Mouse (Mus musculus) neural tube, embryonic 15.5 days (tissue): ENCODE measurements around the gene Ston1. TPM values are rescaled to one million over a fixed set of nuclear protein-coding genes. Genes with fewer than 3 reads are reported as not detected.

Experiments used
- ATAC-seq: fragments of 200-750 bp; cut with Nextera tagmentation; 2 replicates; pipeline ENCODE4 v1.8.0; 2017; ENCODE audit warnings: mild to moderate bottlenecking, moderate TSS enrichment, moderate library complexity; ENCODE audit not compliant: low FRiP score
- H3K27ac ChIP-seq: fragments of 300-500 bp; sonication (generic); replicated peaks from 2 replicates; pipeline ENCODE4 v1.5.1; 2015; ENCODE audit warnings: mild to moderate bottlenecking, inconsistent platforms
- H3K27me3 ChIP-seq: fragments of 300-500 bp; sonication (generic); replicated peaks from 2 replicates; pipeline ENCODE4 v1.6.1; 2015; ENCODE audit warnings: inconsistent platforms
- H3K36me3 ChIP-seq: fragments of 300-500 bp; sonication (generic); 2 replicates; pipeline ENCODE4 v1.6.1; 2015; ENCODE audit warnings: inconsistent platforms
- H3K4me1 ChIP-seq: fragments of 300-500 bp; sonication (generic); 2 replicates; pipeline ENCODE4 v1.6.1; 2015; ENCODE audit warnings: inconsistent platforms
- H3K4me2 ChIP-seq: fragments of 300-500 bp; sonication (generic); 2 replicates; pipeline ENCODE4 v1.6.1; 2015; ENCODE audit warnings: inconsistent platforms, mild to moderate bottlenecking, moderate library complexity
- H3K4me3 ChIP-seq: fragments of 300-500 bp; sonication (generic); replicated peaks from 2 replicates; pipeline ENCODE4 v1.5.1; 2015; ENCODE audit warnings: mild to moderate bottlenecking, inconsistent platforms
- H3K9ac ChIP-seq: fragments of 300-500 bp; sonication (generic); replicated peaks from 2 replicates; pipeline ENCODE4 v1.6.1; 2015; ENCODE audit warnings: mild to moderate bottlenecking, inconsistent platforms
- H3K9me3 ChIP-seq: fragments of 300-500 bp; sonication (generic); replicated peaks from 2 replicates; pipeline ENCODE4 v1.6.1; 2016; ENCODE audit warnings: inconsistent platforms
- WGBS: fragments of 180-500 bp; shearing (Covaris S2); methylation state at CpG from one replicate; pipeline ENCODE4 v1.1.7; 2015; ENCODE audit warnings: mixed read lengths; 5-methylcytosine and 5-hydroxymethylcytosine counted together
- polyA plus RNA-seq: library from polyadenylated mRNA; unstranded; fragments of >200 nt; fragmentation: Nextera tagmentation; extraction: Ambion mirVana; gene quantifications from 2 replicates; pipeline ENCODE4 v1.2.1, GENCODE M21; 2015

Ston1 gene
- polyA plus RNA-seq, 1 experiment from 2014 or later: 1.0 TPM

DNA sequence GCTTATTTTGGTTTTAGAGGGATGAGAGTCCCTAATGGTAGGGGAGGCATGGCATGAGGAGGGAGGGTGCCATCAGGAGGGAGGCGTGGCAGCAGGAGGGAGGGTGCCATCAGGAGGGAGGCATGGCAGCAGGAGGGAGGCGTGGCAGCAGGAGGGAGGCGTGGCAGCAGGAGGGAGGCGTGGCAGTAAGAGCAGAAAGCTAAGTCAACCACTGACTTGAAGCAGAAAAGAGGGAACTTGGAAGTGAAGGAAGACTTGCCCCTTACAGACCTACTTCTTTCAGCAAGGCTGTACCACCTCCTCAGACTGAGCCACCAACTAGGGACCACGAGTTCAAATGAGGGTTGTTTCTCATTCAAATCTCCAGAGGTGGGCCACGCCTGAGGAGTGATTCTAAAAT is 15.7 kb downstream of the Ston1 start:
- WGBS: 56% methylated on average over 6 of the region's 6 CpGs
- H3K4me1 ChIP-seq: no peaks in the 10 kb centered on the region

DNA sequence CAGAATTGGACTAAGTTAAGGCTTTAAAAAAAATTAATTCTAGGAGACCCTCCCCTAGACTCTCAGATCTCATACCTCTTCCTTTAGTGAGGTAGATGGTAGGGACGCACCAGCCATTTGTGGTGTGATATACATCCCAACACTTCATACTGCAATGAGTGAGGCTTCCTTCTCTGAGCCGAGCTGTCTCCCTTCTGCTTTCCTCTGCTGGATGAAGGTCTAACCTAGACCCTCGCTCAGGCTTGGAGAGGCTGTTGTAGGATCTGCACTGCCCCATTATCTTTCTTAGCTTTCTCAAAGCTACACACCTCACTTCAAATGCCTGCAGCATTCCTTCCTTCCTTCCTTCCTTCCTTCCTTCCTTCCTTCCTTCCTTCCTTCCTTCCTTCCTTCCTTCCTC is 16.2 kb downstream of the Ston1 start:
- WGBS: 93% methylated on average over 3 of the region's 3 CpGs
- H3K27ac ChIP-seq: no peak overlapping the region
- H3K27me3 ChIP-seq: no peaks in the 10 kb centered on the region
- H3K4me3 ChIP-seq: no peak overlapping the region
- H3K36me3 ChIP-seq: no peaks in the 10 kb centered on the region
- H3K9me3 ChIP-seq: no peaks in the 10 kb centered on the region
- H3K4me1 ChIP-seq: no peaks in the 10 kb centered on the region
- no peak overlapping the region for H3K4me2 ChIP-seq
- ATAC-seq: no peak
- no peak overlapping the region for H3K9ac ChIP-seq

More for the DNA sequence above, 15.7 kb downstream of the Ston1 start:
- no peak for ATAC-seq
- H3K27ac ChIP-seq: no peak overlapping the region
- H3K4me3 ChIP-seq: no peak overlapping the region
- no peak overlapping the region for H3K9ac ChIP-seq
- no peaks in the 10 kb centered on the region for H3K27me3 ChIP-seq
- no peak overlapping the region for H3K4me2 ChIP-seq
- H3K36me3 ChIP-seq: no peaks in the 10 kb centered on the region
- no peaks in the 10 kb centered on the region for H3K9me3 ChIP-seq

DNA sequence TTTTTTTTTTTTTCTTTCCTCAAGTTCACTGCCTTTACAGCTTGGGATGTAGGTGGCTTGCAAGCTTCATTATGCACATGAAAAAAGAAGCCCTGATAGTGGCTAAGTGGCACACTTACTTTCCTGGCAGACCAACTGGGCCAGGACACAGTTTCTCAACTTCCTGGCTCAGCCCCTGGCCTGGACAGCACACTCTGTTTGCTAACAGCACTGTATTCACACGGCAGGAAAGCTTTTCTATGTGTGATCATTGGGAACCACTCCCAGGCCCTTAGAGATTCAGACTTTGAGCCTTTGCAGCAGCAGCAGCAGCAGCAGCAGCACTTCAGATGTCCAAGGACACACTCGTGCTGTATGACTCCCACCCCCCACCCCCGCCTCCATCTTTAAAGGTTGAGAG is 16.8 kb downstream of the Ston1 start:
- H3K27ac ChIP-seq: no peak overlapping the region
- 55% methylated on average over 3 of the region's 3 CpGs for WGBS
- ATAC-seq: no peak; the same call in 1 of the 2 replicates

DNA sequence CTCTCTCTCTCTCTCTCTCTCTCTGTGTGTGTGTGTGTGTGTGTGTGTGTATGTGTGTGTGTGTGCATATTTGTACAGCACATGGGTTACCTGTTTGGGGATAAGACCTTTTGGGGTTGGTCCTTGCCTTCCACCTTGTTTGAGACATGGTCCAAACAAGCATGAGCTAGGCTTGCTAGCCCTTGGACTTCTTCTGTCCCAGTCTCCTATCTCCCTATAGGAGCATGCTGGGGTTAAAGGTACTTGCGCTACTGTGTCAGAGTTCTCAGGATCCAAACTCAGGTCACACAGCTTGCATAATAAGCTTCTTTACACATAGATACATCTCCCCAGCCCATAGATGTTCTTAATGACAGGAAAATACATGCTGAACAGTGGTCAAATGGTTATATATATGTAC is 17.2 kb downstream of the Ston1 start:
- no peak overlapping the region for H3K27ac ChIP-seq
- H3K9me3 ChIP-seq: no peaks in the 10 kb centered on the region
- ATAC-seq: no peak
- 100% methylated on average over 1 of the region's 1 CpGs for WGBS
- no peaks in the 10 kb centered on the region for H3K4me1 ChIP-seq
- H3K36me3 ChIP-seq: no peaks in the 10 kb centered on the region
- no peaks in the 10 kb centered on the region for H3K27me3 ChIP-seq
- no peak overlapping the region for H3K9ac ChIP-seq
- H3K4me2 ChIP-seq: no peak overlapping the region
- H3K4me3 ChIP-seq: no peak overlapping the region

More for the DNA sequence above, 16.8 kb downstream of the Ston1 start:
- no peaks in the 10 kb centered on the region for H3K36me3 ChIP-seq
- H3K9ac ChIP-seq: no peak overlapping the region
- no peaks in the 10 kb centered on the region for H3K27me3 ChIP-seq
- no peaks in the 10 kb centered on the region for H3K4me1 ChIP-seq
- no peak overlapping the region for H3K4me2 ChIP-seq
- H3K9me3 ChIP-seq: no peaks in the 10 kb centered on the region
- H3K4me3 ChIP-seq: no peak overlapping the region

DNA sequence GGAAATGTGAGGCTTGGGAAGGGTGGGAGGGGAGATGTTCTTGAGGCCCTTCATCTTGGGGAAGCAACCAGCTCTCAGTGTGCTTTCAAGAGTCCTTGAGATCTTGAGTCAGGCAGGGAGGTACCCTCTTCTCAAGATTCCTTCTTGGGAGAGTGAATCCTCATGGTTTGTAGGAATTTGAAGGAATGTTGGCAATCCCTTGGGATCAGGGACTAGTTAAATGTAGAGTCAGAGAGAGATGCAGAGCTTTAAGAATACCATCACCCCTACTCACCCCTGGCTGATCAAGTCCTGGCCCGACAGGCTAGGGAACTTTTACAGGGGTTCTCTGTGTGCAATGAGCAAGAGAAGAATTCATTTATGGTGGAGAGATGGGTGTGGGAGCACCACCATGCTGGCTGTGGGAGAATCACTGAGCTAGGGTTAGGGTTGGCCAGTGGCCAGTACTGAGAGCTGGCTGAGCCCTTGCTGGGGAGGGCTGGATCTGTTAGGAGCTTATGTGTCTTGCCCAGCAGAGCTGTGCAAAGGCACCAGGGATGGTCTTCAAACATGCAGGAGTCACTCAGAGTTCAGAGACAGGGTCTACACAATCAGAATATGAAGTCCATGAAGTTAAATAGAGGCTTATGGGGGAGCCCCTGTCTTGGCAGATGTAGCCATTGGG is 18.1 kb downstream of the Ston1 start:
- Histone ChIP-seq H3K9ac (no peak overlapping the region), H3K9me3 (no peaks in the 10 kb centered on the region), H3K4me3 (no peak overlapping the region), H3K27ac (no peak overlapping the region), H3K4me1 (no peaks in the 10 kb centered on the region), H3K36me3 (no peaks in the 10 kb centered on the region), H3K4me2 (no peak overlapping the region), H3K27me3 (no peaks in the 10 kb centered on the region)
- ATAC-seq: no peak
- WGBS: 81% methylated on average over 1 of the region's 1 CpGs

DNA sequence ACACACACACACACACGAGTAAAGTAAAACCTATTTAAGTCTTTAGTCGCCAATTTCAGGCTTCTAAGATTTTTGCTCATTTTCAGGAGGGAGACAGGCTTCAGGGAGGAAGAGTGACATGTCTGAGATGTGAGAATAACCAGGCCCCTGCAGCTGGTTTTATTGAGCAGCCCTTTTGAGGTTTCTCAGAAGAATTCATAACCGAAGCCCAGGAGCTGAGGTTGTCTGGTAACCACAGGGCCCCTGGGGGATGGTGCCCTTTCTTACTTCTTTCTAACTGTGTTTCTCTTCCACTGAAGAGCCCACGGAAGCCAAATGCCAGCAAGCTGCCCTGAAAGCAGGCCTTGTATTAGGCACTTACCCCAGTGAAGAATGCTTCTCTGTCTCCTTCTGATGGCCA is 23.5 kb downstream of the Ston1 start:
- H3K4me2 ChIP-seq: no peak overlapping the region
- no peak for ATAC-seq
- H3K4me1 ChIP-seq: peaks cover under 1% of the 10 kb centered on the region; the same call in 1 of the 2 replicates
- WGBS: 78% methylated on average over 4 of the region's 4 CpGs
- no peaks in the 10 kb centered on the region for H3K36me3 ChIP-seq
- no peaks in the 10 kb centered on the region for H3K9me3 ChIP-seq
- no peaks in the 10 kb centered on the region for H3K27me3 ChIP-seq
- H3K27ac ChIP-seq: no peak overlapping the region
- no peak overlapping the region for H3K9ac ChIP-seq
- no peak overlapping the region for H3K4me3 ChIP-seq

DNA sequence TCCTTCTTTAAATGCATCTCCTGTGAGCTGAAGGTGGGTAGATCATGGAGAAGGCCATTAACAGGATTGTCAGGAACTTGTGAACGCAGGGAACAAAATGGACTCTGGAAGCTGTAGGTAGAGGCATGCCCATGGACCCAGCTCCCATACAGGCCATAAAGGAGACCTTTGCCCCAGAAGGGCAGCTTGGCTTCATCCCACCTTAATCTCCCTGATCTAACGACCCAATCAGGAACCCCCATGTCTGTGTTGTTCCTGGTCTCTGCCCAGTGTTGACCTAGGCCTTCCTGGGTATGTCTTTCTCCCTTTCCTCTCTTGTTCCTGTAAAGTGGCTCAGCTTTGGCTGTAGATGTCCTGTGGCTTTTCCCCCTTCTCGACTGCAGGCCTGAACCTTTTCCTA is 23.9 kb downstream of the Ston1 start:
- 93% methylated on average over 3 of the region's 3 CpGs for WGBS
- Histone ChIP-seq H3K9me3 (no peaks in the 10 kb centered on the region), H3K4me2 (no peak overlapping the region), H3K27ac (no peak overlapping the region), H3K36me3 (no peaks in the 10 kb centered on the region), H3K27me3 (no peaks in the 10 kb centered on the region), H3K4me1 (peaks cover 5% of the 10 kb centered on the region; the same call in 1 of the 2 replicates), H3K4me3 (no peak overlapping the region), H3K9ac (no peak overlapping the region)
- ATAC-seq: no peak

DNA sequence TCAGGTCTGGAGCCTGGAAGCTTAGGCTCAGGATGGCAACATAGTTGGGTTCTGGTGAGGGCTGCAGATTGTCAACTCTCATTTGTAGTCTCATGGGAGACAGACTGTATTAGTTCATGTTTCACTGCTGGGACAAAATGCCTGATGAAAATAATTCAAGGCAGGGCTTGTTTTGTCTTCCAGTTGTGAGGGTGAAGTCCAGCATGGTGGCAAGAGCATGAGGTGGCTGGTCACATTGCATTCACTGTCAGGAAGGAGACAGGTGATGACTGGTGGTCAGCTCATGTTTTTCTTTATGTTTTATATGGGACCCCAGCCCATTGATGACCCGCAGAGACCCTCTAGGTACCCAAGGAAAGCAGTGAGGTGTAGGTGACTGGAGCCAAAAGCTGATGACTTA is 25.2 kb downstream of the Ston1 start:
- ATAC-seq: no peak
- Histone ChIP-seq H3K27ac (no peak overlapping the region), H3K9me3 (no peaks in the 10 kb centered on the region), H3K36me3 (no peaks in the 10 kb centered on the region), H3K4me2 (no peak overlapping the region), H3K9ac (no peak overlapping the region), H3K4me1 (peaks cover 12% of the 10 kb centered on the region), H3K27me3 (no peaks in the 10 kb centered on the region), H3K4me3 (no peak overlapping the region)
- 89% methylated on average over 1 of the region's 1 CpGs for WGBS

DNA sequence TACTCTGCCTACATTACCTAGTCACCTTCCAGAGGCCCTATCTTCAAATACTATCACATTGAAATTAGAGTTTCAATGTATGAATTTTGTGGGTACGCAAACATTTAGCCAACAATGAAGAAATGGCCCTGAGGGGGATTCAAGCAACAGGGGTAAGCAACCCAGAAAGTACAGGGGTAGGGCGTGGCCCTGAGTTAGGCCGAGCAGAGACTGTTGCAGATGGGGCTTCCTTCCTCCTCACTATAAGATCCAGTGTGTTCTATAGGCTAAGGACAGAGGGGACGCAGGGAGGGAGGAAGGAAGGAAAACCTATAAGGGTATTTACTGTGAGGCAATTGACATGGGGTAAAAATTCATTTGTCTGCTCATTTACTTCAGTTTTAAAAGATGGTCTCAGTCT is 26.9 kb downstream of the Ston1 start:
- peaks cover 24% of the 10 kb centered on the region for H3K4me1 ChIP-seq
- H3K27me3 ChIP-seq: no peaks in the 10 kb centered on the region
- no peak overlapping the region for H3K4me2 ChIP-seq
- no peak overlapping the region for H3K9ac ChIP-seq
- no peak for ATAC-seq
- H3K9me3 ChIP-seq: no peaks in the 10 kb centered on the region
- no peak overlapping the region for H3K27ac ChIP-seq
- WGBS: 92% methylated on average over 4 of the region's 4 CpGs
- no peak overlapping the region for H3K4me3 ChIP-seq
- H3K36me3 ChIP-seq: no peaks in the 10 kb centered on the region

DNA sequence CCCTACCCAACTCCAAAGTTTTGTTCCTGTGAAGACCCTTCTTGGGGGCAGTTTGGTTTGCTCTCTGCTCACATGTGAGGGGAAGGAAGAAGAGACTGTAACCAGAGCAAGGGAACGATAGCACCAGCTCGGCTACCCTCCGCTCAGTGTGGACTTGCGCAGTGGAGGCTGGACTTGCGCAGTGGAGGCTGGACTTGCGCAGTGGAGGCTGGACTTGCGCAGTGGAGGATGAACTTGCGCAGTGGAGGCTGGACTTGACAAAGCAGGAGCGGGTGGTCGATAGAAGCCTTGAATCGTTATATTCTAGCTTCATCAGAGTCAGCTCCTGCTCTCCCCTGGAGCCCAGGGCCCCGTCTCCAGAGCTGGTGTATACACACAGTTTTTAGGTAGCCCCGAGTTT is 27.9 kb downstream of the Ston1 start:
- no peak for ATAC-seq
- H3K4me1 ChIP-seq: peaks cover 33% of the 10 kb centered on the region
- H3K36me3 ChIP-seq: no peaks in the 10 kb centered on the region
- WGBS: 92% methylated on average over 13 of the region's 13 CpGs
- no peak overlapping the region for H3K4me2 ChIP-seq
- H3K27me3 ChIP-seq: no peaks in the 10 kb centered on the region
- no peak overlapping the region for H3K4me3 ChIP-seq
- no peak overlapping the region for H3K9ac ChIP-seq
- no peak overlapping the region for H3K27ac ChIP-seq
- no peaks in the 10 kb centered on the region for H3K9me3 ChIP-seq

DNA sequence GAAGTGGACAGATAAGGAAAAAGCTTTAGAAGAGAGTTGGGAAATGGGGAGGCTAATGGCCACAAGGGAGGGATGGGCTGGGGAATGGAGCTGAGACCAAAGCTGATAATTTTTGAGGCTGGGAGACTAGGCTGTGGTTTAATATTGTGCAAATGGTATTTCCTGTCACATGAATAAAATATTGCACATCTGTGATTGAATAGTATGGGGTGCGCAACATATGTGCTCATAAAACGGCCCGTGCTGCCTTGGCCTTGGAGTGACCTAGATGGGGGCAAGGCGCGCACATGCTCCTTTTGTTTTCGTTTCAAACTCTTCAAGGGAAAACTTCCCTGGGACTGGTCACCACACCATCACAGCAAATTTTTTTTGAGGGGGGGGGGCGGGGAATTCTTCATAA is 28.4 kb downstream of the Ston1 start:
- Histone ChIP-seq H3K4me3 (no peak overlapping the region), H3K4me2 (no peak overlapping the region), H3K27me3 (no peaks in the 10 kb centered on the region), H3K36me3 (no peaks in the 10 kb centered on the region), H3K4me1 (peaks cover 39% of the 10 kb centered on the region), H3K9ac (no peak overlapping the region), H3K9me3 (no peaks in the 10 kb centered on the region), H3K27ac (no peak overlapping the region)
- no peak for ATAC-seq
- WGBS: 61% methylated on average over 7 of the region's 7 CpGs

DNA sequence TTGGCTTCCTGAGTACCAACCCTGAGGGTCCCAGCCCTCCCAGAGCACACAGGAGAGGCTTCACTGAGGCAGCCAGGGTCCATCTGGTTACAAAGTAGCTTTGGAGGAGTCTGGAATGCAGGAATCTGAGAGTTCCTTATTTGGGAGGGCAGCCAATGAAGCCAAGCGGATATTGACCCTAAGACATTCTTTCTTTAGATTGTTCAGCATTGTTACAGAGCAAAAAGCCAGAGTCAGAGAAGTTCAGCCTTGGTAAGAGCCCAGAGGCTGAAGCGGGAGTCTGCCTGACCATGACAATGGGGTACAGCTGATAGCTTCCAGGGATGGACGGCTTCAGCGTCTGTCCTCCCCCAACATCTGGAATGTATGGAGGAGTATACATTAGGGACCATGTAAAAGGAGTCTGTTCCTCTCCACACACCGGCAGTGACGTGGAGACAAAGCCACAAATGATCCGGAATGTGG is 28.9 kb downstream of the Ston1 start:
- no peak for ATAC-seq
- peaks cover 41% of the 10 kb centered on the region for H3K4me1 ChIP-seq
- no peak overlapping the region for H3K4me3 ChIP-seq
- no peaks in the 10 kb centered on the region for H3K36me3 ChIP-seq
- H3K27ac ChIP-seq: no peak overlapping the region; the same call in 1 of the 2 replicates
- H3K4me2 ChIP-seq: no peak overlapping the region; the same call in 1 of the 2 replicates
- H3K9ac ChIP-seq: no peak overlapping the region
- H3K9me3 ChIP-seq: no peaks in the 10 kb centered on the region
- H3K27me3 ChIP-seq: no peaks in the 10 kb centered on the region
- 37% methylated on average over 7 of the region's 7 CpGs for WGBS
